Mouse (Mus musculus): ENCODE results near the gene Akap7.

Gene Akap7

DNA sequence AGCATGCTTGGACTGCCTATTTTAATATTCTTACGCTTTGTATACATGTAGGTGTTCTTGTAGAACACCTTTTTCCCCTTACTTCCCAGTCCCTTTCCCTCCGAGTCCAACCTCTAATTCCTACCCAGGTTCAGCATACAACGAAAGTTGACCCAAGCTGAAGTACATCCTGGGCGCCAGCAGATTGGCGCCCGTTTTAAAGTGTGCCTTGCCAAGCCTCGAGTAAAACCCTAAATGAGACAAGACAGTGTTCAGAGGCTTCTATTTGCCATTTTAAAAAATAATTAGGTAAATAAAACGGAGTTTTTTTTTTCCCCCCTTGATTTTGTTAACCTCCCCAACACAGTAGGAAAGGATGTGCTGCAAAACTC, 11.4 kb downstream of the Akap7 start:
- WGBS = 26% methylated on average over 8 of the region's 8 CpGs

DNA sequence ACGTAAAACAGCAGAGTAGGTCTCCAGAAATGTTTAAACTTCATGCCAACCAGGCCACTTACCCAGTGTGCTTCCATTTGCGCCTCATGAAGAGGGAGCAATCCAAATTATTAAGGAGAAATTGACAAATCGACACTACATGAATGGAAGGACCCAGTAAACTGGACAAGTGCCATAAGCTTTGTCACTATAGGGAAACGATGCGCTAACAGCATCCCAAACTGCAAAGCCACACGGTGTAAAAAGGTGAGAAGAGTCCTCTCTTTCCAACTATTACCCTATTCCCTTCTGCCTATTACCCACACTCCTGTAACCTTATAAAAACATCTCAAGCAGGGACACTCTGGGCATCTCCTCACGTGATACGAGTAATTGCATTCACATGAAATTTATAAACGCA, 11.8 kb downstream of the Akap7 start:
- 75% methylated on average over 9 of the region's 9 CpGs for WGBS

DNA sequence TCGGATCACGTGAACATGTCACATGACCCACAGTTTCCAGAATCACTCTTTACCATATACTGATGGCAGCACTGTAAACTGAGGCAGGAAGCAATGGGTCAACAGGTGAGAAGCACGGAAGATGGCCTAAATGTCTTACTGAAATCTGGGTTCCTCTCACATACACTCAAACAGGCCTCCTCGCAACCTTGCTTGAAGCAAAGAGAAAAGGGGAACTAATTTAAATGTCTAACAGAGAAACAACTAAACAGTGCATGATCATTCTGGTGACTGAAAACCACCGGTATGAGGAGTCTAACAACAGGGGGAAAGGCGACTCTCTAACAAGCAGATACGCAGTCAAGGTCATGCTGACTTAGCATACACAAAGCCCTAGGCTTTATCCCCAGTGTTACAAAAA, 12.7 kb downstream of the Akap7 start:
- WGBS = 78% methylated on average over 7 of the region's 7 CpGs

DNA sequence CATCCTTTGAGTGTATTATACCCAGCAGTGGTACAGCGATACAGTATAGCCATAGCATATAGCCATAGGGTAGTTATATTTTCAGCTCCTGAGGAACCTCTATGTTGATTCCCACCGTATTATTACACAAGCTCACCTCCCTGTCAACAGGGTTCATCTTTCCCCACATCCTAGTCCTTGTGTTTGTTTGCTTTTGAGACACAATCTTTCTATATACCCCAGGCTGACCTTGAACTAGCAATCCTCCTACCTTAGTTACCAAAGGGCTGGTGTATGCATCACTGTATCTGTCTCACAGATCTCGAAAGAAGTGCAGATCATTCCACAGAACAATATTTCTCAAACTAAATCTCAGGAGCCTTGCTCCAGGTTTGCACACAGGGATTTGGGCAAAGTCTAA, 13.9 kb downstream of the Akap7 start:
- WGBS = 85% methylated on average over 3 of the region's 3 CpGs

DNA sequence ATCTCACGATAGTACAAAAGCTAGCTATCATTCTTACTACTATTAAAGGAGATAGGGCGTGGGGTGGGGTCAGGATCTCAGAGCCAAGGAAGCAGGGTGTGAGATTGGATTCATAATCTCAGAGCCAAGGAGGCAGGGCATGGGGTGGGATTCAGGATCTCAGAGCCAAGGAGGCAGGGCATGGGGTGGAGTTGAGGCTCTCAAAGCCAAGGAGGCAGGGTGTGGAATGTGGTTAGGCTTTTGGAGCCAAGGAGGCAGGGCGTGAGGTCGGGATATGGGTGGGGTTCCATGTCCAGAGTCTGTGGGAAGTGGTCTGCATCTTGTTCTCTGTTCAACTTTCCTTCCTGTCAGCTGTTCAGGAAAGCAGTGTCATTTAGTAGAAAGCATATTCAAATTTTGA, 16.6 kb downstream of the Akap7 start:
- WGBS = 67% methylated on average over 4 of the region's 4 CpGs

DNA sequence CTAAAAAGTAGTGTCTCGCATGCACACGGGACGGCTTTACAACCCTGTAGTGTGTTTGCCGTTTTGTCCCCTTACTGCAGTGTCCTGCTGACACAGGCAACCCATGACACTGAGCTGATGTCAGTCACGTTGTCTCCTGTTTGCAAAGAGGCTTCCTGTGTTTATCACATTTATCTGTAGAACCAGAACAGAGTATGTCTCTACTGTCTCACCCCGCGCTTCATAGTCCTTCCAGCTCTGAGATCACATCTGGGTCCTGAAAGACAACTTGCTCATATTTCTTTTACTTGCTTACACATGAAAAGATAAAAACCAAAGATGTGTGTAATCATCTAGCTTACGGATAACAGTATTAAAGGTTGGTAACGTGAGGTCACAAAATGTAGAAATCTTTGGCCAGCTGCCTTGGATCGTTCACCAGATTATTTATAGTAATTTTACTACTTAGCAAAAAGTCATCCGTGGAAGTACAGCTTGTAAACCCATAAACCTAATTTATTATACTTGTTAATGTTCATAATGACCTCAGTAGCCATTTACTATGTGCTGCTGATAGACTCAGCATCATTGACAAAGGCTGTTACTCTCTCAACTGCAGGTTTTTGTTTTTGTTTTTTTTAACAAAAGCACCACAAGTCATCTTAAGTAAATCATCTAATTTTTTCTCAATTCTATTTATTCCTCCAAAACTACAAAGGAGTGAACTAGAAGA, 22.4 kb downstream of the Akap7 start:
- 83% methylated on average over 11 of the region's 11 CpGs for WGBS

DNA sequence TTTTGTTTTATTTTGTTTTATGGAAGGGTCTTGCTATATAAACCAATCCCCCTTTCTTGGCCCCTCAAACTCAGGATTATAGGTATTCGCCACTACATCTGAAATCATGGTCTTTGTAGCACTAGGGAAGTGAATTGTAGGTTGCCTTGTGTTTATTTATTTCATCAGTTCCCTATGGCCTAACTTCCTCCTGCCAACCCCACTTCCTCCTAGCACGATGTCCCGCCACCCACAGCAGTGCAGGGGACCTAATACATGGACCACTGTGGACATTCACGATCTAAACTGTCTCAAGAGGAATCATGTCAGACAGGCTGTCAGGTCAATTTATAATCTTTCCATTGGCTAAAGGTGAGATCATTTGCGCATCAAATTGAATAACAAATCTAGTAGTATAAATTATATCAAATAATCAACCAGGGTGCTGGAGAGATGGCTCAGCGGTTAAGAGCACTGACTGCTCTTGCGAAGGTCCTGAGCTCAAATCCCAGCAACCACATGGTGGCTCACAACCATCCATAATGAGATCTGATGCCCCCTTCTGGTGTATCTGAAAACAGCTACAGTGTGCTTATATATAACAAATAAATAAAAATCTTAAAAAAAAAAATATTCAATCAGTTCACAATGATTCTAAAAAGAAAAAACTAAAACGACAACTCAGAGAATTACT, 23.1 kb downstream of the Akap7 start:
- 84% methylated on average over 8 of the region's 8 CpGs for WGBS

DNA sequence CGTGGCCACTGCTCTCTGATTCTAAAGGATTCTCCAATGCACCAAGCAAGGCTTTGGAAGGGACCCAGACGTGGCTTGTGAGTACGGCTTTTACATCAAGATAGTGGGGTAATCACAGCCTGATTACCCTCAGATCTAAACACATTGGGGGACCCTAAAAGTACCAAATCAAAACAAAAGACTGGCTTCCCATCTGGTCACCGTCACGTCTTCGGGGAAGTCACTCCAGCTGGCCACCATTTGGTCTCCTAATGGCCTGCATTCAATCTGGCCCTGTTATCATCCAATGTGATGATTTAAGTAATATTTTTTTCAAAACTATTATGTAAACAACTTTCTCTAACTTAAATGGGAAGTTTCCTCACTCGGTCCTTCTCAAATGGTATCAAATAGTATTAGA, 24.3 kb downstream of the Akap7 start:
- 93% methylated on average over 7 of the region's 7 CpGs for WGBS

DNA sequence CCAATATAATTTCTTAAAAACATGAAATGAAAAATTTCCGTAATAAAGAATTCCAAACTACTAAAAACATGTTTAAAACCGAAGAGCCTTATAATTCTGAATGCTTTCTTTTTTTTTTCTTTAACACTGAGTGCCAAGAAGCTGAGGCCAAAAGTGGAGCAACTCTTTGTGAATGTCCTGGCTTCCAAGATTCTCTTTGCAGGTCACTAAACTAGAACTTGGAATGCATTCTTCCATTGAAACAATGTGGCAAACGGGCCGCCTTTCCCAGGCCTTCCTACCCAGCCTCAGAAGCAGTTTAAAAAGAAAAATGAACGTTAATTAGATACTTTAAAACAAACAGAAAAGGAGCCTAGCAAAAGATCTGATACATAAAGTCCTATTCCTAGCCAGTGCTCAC, 27.5 kb downstream of the Akap7 start:
- 59% methylated on average over 5 of the region's 5 CpGs for WGBS

DNA sequence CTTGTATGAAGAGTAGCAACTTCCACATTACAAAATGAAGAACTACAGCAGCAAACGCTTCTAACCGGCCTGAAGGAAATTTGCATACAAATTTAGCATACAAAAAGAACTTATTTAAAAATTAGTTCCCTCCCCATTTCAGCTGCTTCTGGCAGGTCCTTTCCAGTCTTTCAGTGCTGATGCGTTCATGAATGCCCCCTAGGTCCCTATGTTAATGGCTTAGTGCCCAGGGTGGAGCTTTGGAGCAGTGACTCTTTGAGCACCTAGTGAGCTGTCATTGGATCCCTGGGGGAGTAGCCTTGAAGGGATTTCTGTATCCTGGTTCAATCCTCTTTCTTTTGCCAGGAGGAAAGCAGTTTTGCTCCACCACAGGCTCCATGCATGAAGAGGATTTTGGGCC, 28.3 kb downstream of the Akap7 start:
- 56% methylated on average over 3 of the region's 3 CpGs for WGBS

DNA sequence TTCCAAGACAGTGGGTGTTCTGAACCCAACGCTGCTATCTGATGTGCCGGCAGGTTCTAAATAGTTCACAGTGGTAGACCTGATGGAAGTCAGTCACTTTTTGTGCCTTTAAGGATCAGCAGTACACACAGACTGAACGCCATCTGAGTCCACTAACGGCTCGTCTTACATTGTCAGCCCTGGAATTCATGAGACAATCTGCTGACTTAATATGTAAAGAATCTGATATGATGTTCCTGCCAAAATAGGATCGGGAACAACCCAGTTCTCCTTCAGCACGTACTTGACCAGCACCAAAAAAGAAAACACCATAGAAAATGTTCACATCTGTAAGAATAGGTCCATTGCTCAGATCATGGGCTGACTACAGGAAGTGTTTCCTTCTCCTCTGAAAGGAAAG, 32.2 kb downstream of the Akap7 start:
- 78% methylated on average over 7 of the region's 7 CpGs for WGBS

DNA sequence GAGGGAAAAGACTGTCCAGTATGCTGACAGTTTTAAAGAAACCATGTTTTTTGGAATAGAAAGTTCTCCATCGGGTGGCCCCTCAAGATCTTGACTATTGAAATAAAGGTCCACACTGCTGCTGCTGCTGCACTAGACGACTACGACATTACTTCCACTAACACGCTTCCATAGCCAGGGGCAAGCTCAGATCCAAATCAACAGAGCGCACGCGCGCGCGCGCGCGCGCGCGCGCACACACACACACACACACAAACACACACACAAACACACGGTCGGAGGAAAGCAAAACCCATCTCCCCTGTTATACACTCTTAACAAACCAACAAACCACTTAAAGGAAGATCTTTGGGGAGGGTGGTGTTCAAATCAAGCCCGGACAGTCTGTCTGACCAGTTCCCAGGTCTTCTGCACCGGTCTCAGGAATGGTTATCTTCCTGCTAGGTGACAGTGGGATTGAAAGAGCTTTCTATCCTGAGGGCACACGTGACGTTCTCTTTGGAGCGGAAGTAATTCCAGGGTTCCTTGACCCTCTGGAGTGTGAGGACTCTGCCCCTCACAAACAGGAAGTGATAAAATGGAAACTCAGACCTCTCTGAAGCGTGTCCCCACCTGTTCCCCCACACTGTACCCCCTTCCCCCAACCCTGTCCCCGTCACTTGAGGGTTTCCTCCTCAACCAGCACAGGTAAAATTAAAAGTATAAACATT, 32.9 kb downstream of the Akap7 start:
- WGBS = 94% methylated on average over 26 of the region's 26 CpGs

DNA sequence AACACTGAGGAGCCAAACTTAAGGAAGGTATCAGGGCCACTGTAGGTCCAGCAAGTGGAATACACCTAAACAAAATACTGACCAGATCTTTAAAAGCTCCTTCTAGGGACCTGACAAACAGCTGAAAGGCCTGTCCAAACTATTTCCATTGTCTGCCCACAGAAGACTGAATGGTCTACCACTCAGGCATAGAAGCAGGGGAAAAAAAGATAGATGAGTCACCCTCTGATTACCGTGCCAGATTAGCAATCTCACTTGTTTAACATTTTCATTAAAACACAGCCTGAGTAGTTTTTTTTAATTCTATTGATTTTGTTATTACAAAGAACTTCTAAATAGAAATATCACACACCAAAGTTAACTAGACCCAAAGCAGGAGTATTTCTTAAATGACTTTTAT, 33.9 kb downstream of the Akap7 start:
- WGBS = 50% methylated on average over 1 of the region's 1 CpGs

DNA sequence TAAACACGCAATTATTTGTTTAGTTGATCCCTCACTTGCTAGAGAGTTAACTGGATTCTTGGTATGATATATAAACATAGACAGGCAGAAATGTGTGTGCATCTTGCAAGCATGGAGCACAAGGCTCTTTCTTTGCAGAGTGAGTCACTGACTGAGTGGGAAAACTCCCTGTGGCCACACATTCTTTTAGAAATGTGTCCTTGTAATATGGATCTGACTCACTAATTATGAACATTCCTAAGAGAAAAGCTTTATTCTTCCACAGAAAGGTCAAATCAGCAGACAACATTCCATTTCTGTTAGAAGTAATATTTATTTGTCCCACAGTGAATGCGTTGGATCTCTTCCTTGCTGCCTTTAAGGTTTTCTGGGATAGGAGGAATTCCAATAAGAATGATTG, 35.9 kb downstream of the Akap7 start:
- WGBS = 77% methylated on average over 2 of the region's 2 CpGs

DNA sequence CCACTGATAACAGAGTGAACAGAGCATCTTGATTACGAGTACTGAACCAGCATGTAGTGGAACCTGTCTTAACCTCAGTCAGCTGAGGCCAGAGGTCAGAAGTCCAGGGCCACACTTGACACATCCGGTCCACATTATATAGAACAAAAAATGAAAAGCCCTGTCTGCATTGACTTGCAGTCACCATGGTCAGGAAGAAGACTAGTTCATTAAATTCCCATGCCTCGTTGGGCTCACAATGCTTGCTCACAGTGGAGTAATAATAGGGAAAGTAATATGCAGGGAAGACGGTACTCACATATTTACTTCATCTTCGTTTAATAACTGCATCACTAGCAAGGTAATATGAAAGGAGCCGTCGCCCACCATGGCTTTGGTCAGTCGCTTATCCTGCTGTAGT, 36.5 kb downstream of the Akap7 start:
- 85% methylated on average over 8 of the region's 8 CpGs for WGBS

DNA sequence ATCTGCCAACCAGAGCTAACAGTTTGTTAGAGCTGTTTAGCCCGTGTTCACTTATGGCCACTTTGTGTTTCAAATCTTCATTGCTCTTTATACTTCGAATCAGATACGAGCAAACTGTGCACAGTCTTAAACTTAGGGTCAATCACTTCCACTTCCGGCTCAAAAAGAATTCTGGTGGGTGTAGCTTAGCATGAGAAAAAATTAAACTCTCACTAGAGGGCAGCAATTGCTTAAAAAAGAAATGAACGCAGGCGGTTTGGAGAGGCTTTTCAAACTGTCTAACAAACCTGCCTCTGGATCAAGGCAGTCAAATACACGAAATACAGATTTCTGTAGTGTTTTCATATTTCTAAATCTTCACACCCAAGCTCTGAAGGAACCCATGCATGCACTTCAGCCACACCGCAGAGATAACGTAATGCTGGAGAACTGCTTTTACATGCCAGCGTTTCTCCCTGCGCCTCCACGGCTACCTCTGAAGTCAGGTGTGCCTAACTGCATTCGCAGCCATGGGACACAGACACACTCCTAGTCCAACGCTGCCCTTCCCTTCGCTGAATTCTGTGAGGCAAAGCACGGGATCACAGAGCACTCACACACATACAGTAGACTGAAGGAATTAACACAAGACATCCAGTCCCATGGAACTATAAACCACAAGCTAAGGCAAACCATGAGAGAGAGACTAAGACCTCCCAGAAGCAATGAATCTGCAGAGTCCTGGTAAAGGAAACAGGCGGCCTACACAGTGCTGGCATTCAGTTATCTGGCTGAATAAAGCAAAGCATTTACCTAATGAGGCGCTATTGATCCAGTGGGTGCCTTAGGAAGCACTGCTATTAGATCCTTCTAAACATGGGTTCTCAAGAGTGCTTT, 39.0 kb downstream of the Akap7 start:
- WGBS = 44% methylated on average over 18 of the region's 18 CpGs

DNA sequence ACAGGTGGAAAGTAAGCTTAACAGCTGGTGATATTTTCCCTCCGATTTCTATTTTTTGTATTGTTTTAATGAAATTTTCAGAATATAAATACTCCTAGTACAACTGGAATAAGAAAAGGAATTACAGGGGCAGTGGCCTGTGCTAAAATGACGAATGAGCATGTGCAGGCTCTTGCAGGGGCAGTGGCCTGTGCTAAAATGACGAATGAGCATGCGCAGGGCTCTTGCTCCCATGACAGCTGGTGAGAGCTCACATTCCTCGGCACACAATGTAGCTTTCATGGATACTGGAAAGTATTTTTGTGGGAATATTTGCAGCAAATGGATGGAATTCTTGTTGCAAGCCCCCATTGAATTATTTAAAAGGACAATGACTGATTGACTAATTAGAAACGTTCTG, 46.5 kb downstream of the Akap7 start:
- WGBS = 70% methylated on average over 6 of the region's 6 CpGs

DNA sequence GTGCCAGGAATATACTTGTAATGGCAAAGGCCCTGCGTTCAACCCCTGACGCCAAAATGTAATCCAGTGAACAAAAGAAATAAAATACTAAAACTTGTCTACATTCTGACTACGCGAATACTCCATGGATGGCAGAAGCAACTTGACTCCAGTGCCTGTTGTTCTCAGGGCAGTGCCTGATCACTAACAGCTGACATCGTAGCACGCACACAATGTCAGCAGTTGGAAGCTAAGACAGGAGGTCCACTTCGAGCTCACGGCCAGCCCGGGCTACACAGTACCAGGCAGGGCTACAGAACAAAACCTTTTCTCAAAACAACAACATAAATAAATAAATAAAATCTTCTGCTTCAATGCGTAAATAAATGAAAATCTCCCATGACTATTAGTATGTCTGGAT, 46.9 kb downstream of the Akap7 start:
- 91% methylated on average over 10 of the region's 10 CpGs for WGBS

DNA sequence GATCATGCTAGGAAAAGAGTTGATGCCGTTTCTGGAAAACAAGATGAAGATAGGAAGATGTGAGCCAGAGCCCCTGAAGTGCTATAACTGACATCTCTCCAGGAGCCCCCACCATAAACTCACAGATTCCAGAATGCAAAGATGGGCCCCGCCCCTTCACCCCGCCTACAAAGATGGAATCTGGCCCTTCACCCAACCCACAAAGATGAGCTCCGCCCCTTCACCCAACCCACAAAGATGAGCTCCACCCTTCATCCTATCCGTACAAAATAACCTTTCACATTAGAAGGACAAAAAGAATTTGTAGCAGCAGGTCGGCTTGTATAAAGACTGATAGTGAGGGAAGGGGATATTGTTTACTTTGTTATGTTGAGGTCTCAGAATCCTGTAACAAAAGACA, 49.5 kb downstream of the Akap7 start:
- WGBS = 92% methylated on average over 6 of the region's 6 CpGs

DNA sequence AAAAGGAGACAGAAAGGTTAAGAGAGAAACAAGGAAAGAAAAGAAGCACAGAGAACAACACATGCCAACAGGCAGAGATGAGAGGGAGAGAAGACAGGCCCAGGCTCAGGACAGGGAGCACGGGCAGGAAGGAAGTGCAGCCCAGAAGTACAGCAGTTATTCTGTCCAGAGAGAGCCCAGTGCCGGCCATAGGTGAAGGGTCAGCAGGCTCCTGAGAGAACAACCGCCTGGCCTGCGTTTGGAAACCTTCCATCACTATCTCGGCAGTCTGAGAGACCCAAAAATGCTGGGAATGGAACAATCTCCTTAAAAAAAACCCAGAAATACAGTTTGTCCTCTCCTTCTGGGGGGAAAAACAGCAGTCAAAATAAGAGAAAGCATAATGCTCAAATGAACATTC, 50.2 kb downstream of the Akap7 start:
- 71% methylated on average over 5 of the region's 5 CpGs for WGBS

DNA sequence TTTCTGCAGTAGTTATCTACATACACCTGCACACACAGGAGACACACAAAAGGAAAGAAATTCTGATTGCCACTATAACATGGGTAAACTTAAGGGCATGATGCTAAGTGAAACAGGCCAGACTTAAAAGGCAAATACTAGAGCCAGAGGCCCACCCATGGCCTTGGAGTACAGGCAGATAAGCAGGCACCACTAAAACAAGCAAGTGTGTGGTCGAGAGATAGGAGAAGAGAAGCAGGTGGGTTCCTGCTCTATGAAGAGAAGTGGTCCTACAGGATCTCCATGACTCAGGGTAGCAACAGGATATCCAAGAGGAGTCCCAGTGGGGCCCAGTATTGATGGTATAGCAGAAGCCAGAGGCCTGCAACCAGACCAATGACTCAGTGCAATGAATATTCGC, 54.2 kb downstream of the Akap7 start:
- 91% methylated on average over 2 of the region's 2 CpGs for WGBS

DNA sequence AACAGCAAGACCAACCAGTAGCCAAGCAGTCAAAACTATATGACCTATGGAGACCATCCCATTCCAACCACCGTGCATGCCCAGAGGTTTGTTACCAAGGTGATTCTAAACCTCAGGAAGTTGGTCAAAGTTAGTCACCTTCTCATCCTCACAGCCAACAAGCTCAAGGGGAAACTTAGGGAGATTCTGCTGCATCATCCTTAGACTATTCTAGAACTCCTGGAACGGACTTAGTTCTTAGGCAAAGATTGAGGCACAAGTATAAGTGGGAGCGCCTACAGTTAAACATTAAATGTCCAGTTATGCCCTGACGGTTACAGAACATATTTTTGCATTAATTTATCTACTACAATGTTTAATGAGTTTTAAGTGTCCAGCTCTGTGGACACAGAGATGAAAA, 54.7 kb downstream of the Akap7 start:
- 92% methylated on average over 4 of the region's 4 CpGs for WGBS

All from cerebral cortex, adult 2 months (tissue).